Mouse (Mus musculus) liver, embryonic 13.5 days (tissue): ENCODE measurements around the gene Tas1r3. TPM values are rescaled to one million over a fixed set of nuclear protein-coding genes. Genes with fewer than 3 reads are reported as not detected.
A peak's percentile ranks its signal among the peaks of the same experiment; 100 is the strongest.

Experiments used
- ATAC-seq: fragments of 200-750 bp; cut with Nextera tagmentation; 2 replicates; pipeline ENCODE4 v1.8.0; 2017; ENCODE audit warnings: low read depth, mild to moderate bottlenecking, moderate number of reproducible peaks, moderate library complexity
- DNase-seq: peaks from one replicate; pipeline ENCODE4 v3.0.0; 2022
- H3K27ac ChIP-seq: fragments of 300-500 bp; sonication (generic); 2 replicates; pipeline ENCODE4 v1.5.1; 2015; ENCODE audit warnings: moderate library complexity, mild to moderate bottlenecking, inconsistent platforms
- H3K27me3 ChIP-seq: fragments of 300-500 bp; sonication (generic); 2 replicates; pipeline ENCODE4 v1.6.1; 2015; ENCODE audit warnings: mild to moderate bottlenecking, inconsistent platforms
- H3K36me3 ChIP-seq: fragments of 300-500 bp; sonication (generic); 2 replicates; pipeline ENCODE4 v1.6.1; 2015; ENCODE audit warnings: mild to moderate bottlenecking, inconsistent platforms
- H3K4me1 ChIP-seq: fragments of 300-500 bp; sonication (generic); replicated peaks from 2 replicates; pipeline ENCODE4 v1.6.1; 2015; ENCODE audit warnings: inconsistent platforms
- H3K4me2 ChIP-seq: fragments of 300-500 bp; sonication (generic); 2 replicates; pipeline ENCODE4 v1.6.1; 2015; ENCODE audit warnings: inconsistent platforms, mild to moderate bottlenecking, moderate library complexity
- H3K4me3 ChIP-seq: fragments of 300-500 bp; sonication (generic); replicated peaks from 2 replicates; pipeline ENCODE4 v1.5.1; 2015; ENCODE audit warnings: mild to moderate bottlenecking, inconsistent platforms
- H3K9ac ChIP-seq: fragments of 300-500 bp; sonication (generic); 2 replicates; pipeline ENCODE4 v1.6.1; 2015; ENCODE audit warnings: mild to moderate bottlenecking, inconsistent platforms
- H3K9me3 ChIP-seq: fragments of 300-500 bp; sonication (generic); replicated peaks from 2 replicates; pipeline ENCODE4 v1.6.1; 2016; ENCODE audit warnings: inconsistent platforms
- WGBS: fragments of 180-500 bp; shearing (Covaris S2); methylation state at CpG from one replicate; pipeline ENCODE4 v1.1.7; 2015; ENCODE audit not compliant: insufficient replicate concordance; 5-methylcytosine and 5-hydroxymethylcytosine counted together
- polyA plus RNA-seq: library from polyadenylated mRNA; unstranded; fragments of >200 nt; fragmentation: Nextera tagmentation; extraction: Ambion mirVana; gene quantifications from 2 replicates; pipeline ENCODE4 v1.2.1, GENCODE M21; 2015

Gene Tas1r3
- 0.05 and 0.09 TPM in 2 replicates for polyA plus RNA-seq

GRCm38 (mm10) chr4:155863001-155863400 lies at the start of gene Tas1r3:
Gene Tas1r3, minus strand, starts transcription at chr4:155863362.
- Histone ChIP-seq H3K9me3 (no peaks in the 10 kb centered on the region), H3K4me1 (peaks cover 8% of the 10 kb centered on the region), H3K27me3 (no peaks in the 10 kb centered on the region), H3K4me2 (no peak within 1 kb of the TSS), H3K36me3 (peaks cover 46% of the 10 kb centered on the region), H3K27ac (no peak within 1 kb of the TSS), H3K9ac (no peak within 1 kb of the TSS), H3K4me3 (no peak within 1 kb of the TSS)
- DNase-seq (no peak), ATAC-seq (no peak)
- 72% methylated on average over 5 of the region's 5 CpGs for WGBS

- no peak overlapping the region for H3K27ac ChIP-seq
- ATAC-seq (no peak), DNase-seq (no peak)
- no peak overlapping the region for H3K9ac ChIP-seq
- H3K9me3 ChIP-seq = 0 out of 2 replicates have a peak, but pooled peaks cover 3% of the 10 kb centered on the region
- H3K4me1 ChIP-seq = no peaks in the 10 kb centered on the region
- H3K27me3 ChIP-seq = no peaks in the 10 kb centered on the region
- 78% methylated on average over 4 of the region's 4 CpGs for WGBS
- no peak overlapping the region for H3K4me3 ChIP-seq
- no peak overlapping the region for H3K4me2 ChIP-seq
- peaks cover 30% of the 10 kb centered on the region for H3K36me3 ChIP-seq
These were observed 45.6 kb upstream of the Tas1r3 start for GRCm38 (mm10) chr4:155908751-155909150.

DNA sequence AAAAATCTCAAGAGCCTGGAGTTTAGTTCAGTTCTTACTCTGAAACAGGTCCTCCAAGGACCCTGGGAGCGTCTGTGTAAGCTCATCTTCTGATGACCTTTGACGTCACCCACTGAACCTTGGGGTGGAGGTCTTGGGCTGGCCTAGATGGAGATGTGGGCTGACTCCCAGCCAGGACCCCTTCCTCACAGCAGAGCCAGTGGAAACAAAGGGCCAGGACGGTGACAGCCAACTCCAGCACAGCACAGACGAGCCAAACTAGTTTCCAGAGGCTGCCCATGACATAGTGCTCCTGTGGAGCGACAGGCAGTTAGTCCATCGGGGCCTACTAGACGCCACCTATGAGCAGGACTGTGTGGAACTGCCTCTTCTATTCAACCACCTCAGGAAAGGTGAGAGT lies 45.1 kb upstream of the Tas1r3 start:
- no peak overlapping the region for H3K27ac ChIP-seq
- H3K4me2 ChIP-seq = no peak overlapping the region
- ATAC-seq (peak; percentile 12; the same call in 1 of the 2 replicates), DNase-seq (no peak)
- peaks cover 35% of the 10 kb centered on the region for H3K36me3 ChIP-seq
- no peak overlapping the region for H3K4me3 ChIP-seq
- 69% methylated on average over 7 of the region's 7 CpGs for WGBS
- H3K4me1 ChIP-seq = no peaks in the 10 kb centered on the region
- no peak overlapping the region for H3K9ac ChIP-seq
- H3K9me3 ChIP-seq = 0 out of 2 replicates have a peak, but pooled peaks cover 3% of the 10 kb centered on the region
- H3K27me3 ChIP-seq = no peaks in the 10 kb centered on the region

DNA sequence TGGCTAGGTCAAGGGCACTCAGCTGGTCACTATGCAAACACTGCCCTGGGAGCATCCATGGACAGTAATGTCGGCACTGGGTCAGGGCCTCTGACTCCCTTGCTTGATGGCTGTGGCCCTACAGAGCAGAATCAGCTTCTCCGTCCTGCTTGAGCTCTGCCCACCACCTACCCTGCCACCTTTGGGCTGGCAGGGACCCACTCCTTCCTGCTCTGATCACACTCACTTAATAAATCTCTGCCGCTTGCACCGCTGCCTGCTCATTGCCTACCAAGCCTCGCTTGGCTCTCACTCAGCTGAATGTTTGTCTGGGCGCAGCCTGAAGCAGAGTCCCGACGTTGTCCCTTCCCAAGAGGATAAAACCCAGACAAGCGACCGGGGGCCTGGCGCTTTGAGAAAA lies 43.8 kb upstream of the Tas1r3 start:
- Histone ChIP-seq H3K36me3 (peaks cover 48% of the 10 kb centered on the region), H3K27ac (no peak overlapping the region), H3K4me1 (no peaks in the 10 kb centered on the region), H3K27me3 (no peaks in the 10 kb centered on the region), H3K4me3 (no peak overlapping the region), H3K9me3 (0 out of 2 replicates have a peak, but pooled peaks cover 3% of the 10 kb centered on the region), H3K4me2 (no peak overlapping the region), H3K9ac (no peak overlapping the region)
- 83% methylated on average over 11 of the region's 11 CpGs for WGBS
- DNase-seq = no peak
- no peak for ATAC-seq

DNA sequence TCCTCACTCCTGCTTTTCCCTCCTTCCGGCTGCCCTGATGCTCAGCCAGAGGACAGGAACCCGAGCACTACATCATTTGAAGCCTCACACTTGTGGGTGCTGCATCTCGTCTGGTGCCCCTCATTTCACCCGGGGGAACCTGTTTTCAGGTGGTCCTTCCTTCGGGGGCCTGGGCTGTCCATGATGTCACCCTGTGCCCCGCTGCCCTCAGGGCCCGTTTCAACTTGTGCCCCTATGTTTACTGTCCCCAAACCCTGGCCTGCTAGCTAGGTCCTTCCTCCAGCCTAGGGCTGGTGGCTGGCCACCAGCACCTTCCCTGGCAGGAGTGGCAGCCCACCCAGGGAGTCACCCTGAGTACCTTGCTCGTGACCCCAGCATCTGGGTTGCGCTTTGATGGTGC lies 43.0 kb upstream of the Tas1r3 start:
- DNase-seq = no peak
- Histone ChIP-seq H3K9ac (no peak overlapping the region), H3K4me2 (no peak overlapping the region), H3K36me3 (peaks cover 56% of the 10 kb centered on the region), H3K27ac (no peak overlapping the region), H3K27me3 (no peaks in the 10 kb centered on the region), H3K4me1 (no peaks in the 10 kb centered on the region), H3K9me3 (0 out of 2 replicates have a peak, but pooled peaks cover 3% of the 10 kb centered on the region), H3K4me3 (no peak overlapping the region)
- 83% methylated on average over 9 of the region's 9 CpGs for WGBS
- ATAC-seq = no peak

- peaks cover 61% of the 10 kb centered on the region for H3K36me3 ChIP-seq
- H3K9me3 ChIP-seq = 0 out of 2 replicates have a peak, but pooled peaks cover 3% of the 10 kb centered on the region
- H3K4me2 ChIP-seq = no peak overlapping the region
- H3K27me3 ChIP-seq = no peaks in the 10 kb centered on the region
- H3K4me1 ChIP-seq = no peaks in the 10 kb centered on the region
- WGBS = 85% methylated on average over 13 of the region's 13 CpGs
- no peak overlapping the region for H3K27ac ChIP-seq
- no peak overlapping the region for H3K4me3 ChIP-seq
- ATAC-seq (no peak), DNase-seq (no peak)
- no peak overlapping the region for H3K9ac ChIP-seq
These were observed 42.5 kb upstream of the Tas1r3 start for GRCm38 (mm10) chr4:155905634-155906033.

DNA sequence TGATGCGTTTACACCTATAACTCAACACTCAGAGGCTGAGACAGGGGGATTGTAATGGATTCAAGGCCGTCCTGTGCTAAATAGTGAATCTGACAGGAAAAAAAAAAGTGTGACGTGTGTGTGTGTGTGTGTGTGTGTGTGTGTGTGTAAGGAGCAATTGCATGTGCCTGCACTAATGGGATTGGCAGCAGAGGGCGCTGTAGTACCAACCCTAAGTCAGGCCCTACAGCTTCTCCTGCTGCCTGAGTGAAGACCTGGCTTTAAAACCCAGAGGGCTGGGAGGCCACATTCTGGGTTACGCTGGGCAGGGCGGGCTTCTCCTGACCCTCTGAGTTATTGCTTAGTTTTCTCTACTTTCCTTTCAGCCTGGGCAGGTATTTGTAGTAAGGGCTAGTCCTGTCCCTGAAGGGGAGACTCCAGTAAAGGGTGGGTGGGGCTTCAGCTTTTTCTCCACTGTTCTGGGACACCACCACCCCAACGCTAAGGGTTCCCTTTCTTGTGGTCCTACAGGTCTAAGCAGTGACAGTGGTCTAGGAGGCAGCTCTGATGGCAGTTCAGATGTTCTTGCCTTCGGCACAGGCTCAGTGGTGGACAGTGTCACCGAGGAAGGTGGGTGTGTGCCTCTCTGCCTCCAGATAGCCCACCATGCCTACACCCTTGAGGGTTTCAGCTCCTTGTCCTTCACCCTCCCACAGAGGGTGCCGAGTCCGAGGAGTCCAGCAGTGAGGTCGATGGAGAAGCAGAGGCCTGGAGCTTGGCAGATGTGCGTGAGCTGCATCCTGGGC lies 41.3 kb upstream of the Tas1r3 start:
- no peak overlapping the region for H3K9ac ChIP-seq
- no peaks in the 10 kb centered on the region for H3K4me1 ChIP-seq
- no peak overlapping the region for H3K4me3 ChIP-seq
- WGBS = 83% methylated on average over 13 of the region's 13 CpGs
- H3K4me2 ChIP-seq = no peak overlapping the region
- no peak for ATAC-seq
- DNase-seq = no peak
- no peak overlapping the region for H3K27ac ChIP-seq
- H3K9me3 ChIP-seq = 0 out of 2 replicates have a peak, but pooled peaks cover 3% of the 10 kb centered on the region
- peaks cover 73% of the 10 kb centered on the region for H3K36me3 ChIP-seq
- H3K27me3 ChIP-seq = no peaks in the 10 kb centered on the region

- no peak for DNase-seq
- WGBS = 95% methylated on average over 13 of the region's 13 CpGs
These were observed 40.1 kb upstream of the Tas1r3 start for GRCm38 (mm10) chr4:155903246-155903645.

GRCm38 (mm10) chr4:155901205-155901604 lies 38.0 kb upstream of the Tas1r3 start:
- H3K9ac ChIP-seq = no peak overlapping the region
- no peak overlapping the region for H3K4me3 ChIP-seq
- no peaks in the 10 kb centered on the region for H3K4me1 ChIP-seq
- H3K36me3 ChIP-seq = peaks cover 95% of the 10 kb centered on the region
- H3K9me3 ChIP-seq = 0 out of 2 replicates have a peak, but pooled peaks cover 3% of the 10 kb centered on the region
- H3K4me2 ChIP-seq = no peak overlapping the region
- no peak for DNase-seq
- ATAC-seq = no peak
- 55% methylated on average over 3 of the region's 3 CpGs for WGBS
- no peak overlapping the region for H3K27ac ChIP-seq
- no peaks in the 10 kb centered on the region for H3K27me3 ChIP-seq

More at GRCm38 (mm10) chr4:155903246-155903645, 40.1 kb upstream of the Tas1r3 start:
- no peak overlapping the region for H3K9ac ChIP-seq
- H3K9me3 ChIP-seq = 0 out of 2 replicates have a peak, but pooled peaks cover 3% of the 10 kb centered on the region
- H3K36me3 ChIP-seq = peaks cover 85% of the 10 kb centered on the region
- H3K27ac ChIP-seq = no peak overlapping the region
- H3K4me3 ChIP-seq = no peak overlapping the region
- no peak overlapping the region for H3K4me2 ChIP-seq
- H3K4me1 ChIP-seq = no peaks in the 10 kb centered on the region
- H3K27me3 ChIP-seq = no peaks in the 10 kb centered on the region
- ATAC-seq = no peak

DNA sequence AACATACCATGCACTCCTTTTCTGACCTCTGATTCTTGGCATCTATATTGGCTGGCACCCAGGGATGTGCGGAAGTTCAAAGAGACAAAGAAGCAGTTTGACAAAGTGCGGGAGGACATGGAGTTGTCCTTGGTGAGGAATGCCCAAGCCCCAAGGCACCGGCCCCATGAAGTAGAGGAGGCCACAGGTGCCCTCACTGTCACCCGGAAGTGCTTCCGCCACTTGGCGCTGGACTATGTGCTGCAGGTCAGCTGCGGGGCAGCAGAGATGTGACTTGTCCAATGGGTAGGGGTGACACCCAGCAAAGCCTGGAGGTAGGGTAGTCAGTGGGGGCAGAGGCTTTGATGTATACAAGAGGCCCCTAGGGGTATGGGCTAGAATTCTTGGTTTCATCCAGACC lies 36.2 kb upstream of the Tas1r3 start:
- Histone ChIP-seq H3K27ac (no peak overlapping the region), H3K9ac (no peak overlapping the region), H3K4me3 (no peak overlapping the region), H3K4me2 (no peak overlapping the region), H3K4me1 (peaks cover 17% of the 10 kb centered on the region), H3K27me3 (no peaks in the 10 kb centered on the region), H3K36me3 (peaks cover 83% of the 10 kb centered on the region), H3K9me3 (0 out of 2 replicates have a peak, but pooled peaks cover 2% of the 10 kb centered on the region)
- ATAC-seq (no peak), DNase-seq (no peak)
- 89% methylated on average over 7 of the region's 7 CpGs for WGBS

GRCm38 (mm10) chr4:155898318-155898717 lies 35.2 kb upstream of the Tas1r3 start:
- Histone ChIP-seq H3K27me3 (no peaks in the 10 kb centered on the region), H3K9me3 (no peaks in the 10 kb centered on the region), H3K36me3 (peaks cover 72% of the 10 kb centered on the region), H3K4me3 (no peak overlapping the region), H3K27ac (no peak overlapping the region), H3K4me2 (no peak overlapping the region), H3K4me1 (peaks cover 27% of the 10 kb centered on the region), H3K9ac (no peak overlapping the region)
- ATAC-seq (no peak), DNase-seq (no peak)
- 82% methylated on average over 2 of the region's 2 CpGs for WGBS

GRCm38 (mm10) chr4:155896461-155896860 lies 33.3 kb upstream of the Tas1r3 start:
- Histone ChIP-seq H3K4me1 (peaks cover 36% of the 10 kb centered on the region), H3K4me3 (no peak overlapping the region), H3K27me3 (no peaks in the 10 kb centered on the region), H3K36me3 (peaks cover 54% of the 10 kb centered on the region), H3K27ac (no peak overlapping the region), H3K4me2 (no peak overlapping the region), H3K9ac (no peak overlapping the region), H3K9me3 (no peaks in the 10 kb centered on the region)
- WGBS = 90% methylated on average over 12 of the region's 12 CpGs
- DNase-seq = no peak
- no peak for ATAC-seq
